Mouse (Mus musculus) heart, adult 11 months (tissue): ENCODE measurements around the gene Ror2.
A peak's percentile ranks its signal among the peaks of the same experiment; 100 is the strongest.

ENCODE experiments used
- DNase-seq: peaks from one replicate; pipeline ENCODE4 v3.0.0; 2022

Gene Ror2

DNA sequence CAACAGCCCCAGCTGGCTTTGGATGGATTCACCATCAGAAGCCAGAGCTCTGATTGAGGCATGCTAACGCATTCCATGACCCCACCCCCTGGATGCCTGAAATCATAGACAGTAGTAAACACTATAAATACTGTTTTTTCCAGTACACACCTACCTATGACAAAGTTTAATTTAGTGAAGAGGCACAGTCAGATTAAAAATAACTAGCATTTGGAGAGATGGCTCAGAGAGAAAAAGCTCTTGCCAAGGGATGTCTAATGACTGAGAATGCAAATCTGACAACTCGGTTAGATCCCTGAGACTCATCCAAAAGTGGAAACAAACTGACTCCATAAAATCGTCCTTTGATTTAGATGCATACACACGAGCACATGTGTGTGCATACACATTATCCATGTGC, 15.4 kb downstream of the Ror2 start:
- no peak for DNase-seq

DNA sequence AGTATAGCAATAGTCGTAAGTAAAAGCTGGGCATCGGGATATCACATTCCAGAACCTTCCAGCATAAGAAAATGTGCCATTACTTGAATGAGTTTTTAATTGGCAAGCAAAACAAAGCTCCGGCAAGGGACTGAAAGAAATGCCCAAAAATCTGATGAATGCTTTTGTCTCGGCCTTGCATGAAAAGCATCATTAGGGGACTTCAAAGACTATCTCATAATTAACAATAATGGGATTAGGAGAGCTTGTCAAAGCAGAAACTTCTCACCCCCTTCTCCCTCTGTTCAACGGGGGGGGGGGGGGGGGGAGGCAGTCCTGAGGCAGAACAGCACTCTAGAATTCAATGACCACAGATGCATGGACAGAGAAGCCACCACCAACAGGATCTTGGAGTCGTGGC, 17.4 kb downstream of the Ror2 start:
- DNase-seq: no peak

DNA sequence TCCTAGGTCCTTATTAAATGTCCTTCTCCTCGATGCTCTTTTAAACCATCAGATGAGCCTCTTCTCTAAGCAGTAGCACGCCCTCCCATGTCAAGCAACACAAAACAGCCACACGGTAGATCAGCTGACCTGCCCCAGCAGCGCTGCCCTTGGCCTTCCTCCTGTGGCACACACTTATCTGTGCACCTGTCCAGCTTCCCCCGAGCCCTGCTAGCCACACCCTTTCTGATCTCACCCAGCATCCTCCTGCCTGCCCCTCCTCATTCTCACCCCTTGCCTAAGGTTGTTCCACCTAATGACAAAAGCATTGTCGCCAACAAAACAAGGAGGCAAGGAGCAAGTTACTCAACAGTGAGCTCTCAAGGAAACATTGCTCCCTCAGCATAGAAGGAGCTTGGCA, 18.1 kb downstream of the Ror2 start:
- DNase-seq: no peak

DNA sequence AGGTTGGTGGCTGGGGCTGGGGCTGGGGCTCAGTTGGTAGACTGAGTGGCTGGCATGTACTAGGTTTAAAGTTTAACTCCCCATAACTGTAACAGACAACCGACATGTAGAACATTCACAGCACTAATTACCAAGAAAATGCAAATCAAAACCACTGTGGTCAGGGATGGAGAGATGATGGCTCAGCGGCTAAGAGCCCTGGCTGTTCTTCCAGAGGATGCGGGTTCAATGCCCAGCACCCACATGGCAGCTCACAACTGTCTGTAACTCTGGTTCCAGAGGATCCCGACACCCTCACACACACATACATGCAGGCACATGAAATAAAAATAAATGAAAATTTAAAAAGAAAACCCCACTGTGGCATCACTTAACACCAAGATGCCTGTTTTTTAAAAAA, 18.8 kb downstream of the Ror2 start:
- no peak for DNase-seq

DNA sequence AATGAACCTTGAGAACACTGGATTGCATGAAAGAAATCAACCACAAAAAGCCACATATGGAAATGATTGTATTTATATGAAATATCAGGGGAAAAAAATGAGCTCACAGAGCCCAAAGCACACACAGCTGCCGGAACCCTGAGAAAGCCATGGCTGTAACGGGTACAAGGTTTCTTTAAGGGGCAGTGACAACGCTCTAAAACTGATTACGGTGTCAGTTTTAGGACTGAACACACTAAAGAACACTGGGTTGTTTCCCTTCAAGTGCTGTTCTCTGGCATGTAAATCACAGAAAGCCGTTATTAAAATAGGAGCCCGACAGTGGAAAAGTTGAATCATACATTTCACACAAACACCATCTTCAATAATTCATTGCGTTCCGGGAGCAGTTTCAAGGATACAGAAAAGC, 19.4 kb downstream of the Ror2 start:
- DNase-seq: no peak

DNA sequence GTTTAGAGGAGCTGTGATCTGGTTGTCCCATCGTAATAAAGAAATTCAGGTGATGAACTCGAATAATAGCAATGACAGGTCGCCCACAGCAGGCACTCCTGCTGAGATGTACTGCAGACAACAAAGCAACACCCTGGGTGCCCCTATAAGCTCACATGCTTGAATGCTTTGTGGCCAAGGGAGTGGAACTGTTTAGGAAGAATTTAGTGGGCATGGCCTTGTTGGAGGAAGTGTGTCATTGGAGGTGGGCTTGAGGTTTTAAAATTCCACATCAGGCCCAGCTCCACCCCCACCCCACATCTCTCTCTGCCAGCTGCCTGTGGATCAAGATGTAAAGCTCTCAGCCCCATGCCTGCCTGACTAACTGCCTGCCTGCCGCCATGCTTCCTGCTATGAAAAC, 21.0 kb downstream of the Ror2 start:
- DNase-seq: no peak

DNA sequence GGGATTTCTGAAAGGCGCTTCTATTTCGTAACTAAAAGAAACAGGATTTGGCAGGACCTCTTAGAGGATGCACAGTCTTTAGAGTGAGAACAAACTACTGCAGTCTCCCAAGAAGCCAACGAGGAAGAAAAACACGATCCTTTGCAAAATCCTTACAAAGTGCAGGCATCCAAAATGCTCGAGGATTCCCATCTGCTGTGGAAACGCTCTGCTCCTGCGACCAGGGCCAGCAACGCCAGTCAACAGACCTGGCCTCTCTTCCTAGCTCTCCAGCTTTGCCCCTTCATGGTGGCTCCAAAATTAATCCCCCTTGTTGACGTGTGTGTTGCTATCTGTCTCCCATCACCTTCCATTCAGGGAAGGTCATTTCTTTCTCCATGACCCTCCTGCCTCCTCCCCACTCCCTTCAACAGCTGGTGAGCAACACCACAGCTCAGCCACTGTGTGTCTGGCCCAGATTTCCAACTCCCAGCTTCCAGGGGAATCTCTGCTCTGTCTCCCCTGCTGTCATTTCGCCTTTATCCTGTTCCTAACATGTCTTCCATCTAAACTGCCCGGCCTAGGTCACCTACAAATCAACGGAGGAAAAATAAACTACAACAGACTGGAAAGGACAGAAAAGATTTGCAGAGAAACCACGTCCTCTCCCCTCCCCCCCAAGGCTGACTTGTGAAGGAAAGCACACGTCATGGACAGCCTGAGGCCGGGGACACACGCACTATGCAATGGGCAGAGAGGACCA, 23.2 kb downstream of the Ror2 start:
- peak; percentile 96 for DNase-seq

DNA sequence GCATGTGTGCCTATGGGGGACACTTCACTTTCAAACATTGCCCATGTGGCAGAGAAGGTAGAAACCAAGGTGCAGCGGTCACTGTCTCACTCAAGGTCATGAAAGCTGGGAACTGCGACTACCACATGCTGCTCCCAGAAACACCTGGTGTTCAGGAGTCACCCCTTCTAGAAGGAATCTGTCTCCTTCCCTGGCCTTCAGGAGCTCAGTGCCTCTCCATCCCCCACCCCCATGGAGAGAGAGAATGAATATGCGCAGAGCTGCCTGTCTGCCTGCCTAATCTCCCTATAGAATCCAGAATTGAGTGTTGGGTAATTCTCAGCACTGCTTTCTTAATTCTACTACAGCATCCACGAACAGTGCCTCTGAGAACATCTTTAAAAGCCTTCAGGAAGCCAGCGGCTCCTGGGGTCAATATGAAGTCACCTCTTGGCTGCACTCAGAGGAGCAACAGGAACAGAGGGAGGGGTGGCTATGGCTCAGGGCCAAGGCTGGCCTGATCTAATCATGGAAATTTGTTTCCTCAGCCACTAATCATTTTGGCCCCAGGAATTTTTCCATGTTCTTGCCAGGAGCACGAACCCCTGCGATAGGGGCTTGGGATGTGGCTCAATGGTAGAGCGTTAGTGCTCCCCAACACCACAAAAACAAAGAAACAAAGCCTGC, 24.7 kb downstream of the Ror2 start:
- DNase-seq: peak; percentile 99

DNA sequence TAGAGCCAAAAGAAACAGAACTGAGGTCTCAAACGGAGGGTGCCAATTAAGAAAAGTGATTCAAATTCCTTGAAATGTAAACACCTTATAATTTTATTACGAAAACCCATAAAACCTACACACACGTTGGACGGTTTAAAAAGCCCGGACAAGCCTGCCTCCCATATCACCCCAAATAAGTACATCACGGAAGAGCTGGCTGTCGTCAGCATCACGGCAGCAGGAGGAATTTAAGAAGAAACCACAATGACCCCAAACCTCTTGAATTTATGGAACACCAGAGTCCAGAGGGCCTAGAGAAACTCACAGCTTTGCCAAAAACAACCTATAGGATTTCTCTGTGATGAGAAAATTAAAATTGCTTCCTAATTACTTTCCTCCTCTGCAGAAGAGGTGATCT, 27.0 kb downstream of the Ror2 start:
- DNase-seq: no peak

DNA sequence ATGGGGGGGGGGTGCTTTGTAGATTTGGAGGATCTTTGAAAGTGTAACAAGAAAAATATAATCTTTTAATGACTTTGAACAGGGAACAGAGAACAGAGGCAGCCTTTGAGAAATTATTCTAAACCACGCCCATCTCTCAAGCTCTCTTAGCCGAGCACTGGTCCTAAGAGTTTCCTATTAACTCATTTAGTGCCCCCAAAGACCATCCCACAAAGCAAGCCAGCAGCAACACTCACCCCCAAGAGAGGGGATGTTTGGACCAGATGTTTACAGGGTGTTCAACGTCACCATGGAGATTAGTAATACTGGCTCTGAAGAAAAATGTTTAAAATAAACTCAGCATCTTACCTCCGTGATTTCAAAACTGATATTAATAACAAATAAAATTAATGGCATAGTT, 27.4 kb downstream of the Ror2 start:
- DNase-seq: no peak

DNA sequence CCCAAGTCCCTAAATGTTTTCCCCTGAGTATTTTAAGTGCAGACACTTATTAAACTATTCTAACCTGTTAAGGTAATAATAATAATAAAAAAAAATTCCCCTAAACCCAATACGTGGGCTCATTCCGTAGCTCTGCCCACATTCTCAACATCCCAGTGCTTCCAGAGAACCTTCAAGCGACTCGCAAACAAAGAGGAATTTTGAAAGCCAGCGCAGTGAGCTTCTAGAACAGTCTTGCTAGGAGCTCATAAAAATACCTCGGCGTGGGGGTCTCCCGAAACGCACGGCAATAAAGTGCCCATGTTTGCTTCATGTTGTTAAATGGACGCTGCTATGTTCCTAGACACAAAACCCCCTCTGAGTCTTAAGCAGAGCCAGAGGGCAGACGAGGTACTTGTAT, 32.7 kb downstream of the Ror2 start:
- DNase-seq: no peak

DNA sequence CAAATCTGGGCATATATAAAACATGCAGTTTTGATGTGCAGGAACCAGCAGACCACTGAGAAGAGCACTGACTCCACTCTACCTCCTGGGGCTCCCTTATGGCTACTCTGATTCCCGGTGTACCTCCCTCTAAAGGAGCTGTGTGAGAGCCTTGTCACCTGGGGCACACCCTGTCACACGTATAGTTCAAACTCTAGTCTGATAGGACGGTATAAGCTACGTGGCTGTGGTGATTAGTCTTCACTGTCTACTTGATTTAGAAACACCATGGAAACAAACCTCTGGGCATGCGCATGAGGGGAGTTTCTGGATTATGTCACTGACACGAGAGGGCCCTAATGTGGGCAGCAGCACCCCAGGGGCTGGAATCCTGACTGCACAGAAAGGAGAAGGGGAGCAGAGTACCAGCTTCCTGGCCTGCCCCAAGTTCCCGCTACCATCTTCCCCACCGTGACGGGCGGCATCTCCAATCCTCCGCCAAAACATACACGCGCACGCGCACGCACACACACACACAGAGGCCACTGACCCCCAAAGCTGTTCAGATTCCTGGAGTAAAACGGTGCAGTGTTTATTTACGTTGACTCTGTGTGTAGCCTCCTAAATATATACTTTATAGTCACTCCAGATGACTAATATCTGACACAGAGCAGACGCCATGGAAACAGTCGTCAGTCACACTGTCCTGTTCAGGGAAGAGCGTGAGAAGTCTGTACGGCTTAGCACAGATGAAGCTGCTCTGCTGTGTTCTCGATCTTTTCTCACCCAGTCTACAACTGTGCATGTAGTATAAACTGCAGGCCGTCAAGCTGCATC, 37.1 kb downstream of the Ror2 start:
- peak; percentile 82 for DNase-seq

DNA sequence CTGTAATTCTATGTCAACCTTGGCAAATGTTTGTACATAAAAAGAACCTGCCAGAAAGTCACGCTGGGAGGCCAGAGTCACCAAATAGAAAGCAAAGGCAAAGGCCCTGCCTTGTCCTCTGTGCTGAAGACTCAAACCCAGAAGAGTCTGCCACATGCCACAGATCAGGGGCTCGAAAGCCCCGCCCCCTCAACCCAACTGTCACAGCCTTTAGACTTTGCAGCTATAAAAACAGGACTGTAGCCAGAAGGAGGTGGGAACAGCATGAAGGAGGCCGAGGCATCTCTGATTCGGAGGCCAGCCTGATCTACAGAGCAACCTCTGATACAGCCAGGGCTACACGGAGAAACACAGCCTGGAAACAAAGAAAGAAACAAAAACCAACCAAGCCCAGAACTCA, 37.8 kb downstream of the Ror2 start:
- peak; percentile 87 for DNase-seq

DNA sequence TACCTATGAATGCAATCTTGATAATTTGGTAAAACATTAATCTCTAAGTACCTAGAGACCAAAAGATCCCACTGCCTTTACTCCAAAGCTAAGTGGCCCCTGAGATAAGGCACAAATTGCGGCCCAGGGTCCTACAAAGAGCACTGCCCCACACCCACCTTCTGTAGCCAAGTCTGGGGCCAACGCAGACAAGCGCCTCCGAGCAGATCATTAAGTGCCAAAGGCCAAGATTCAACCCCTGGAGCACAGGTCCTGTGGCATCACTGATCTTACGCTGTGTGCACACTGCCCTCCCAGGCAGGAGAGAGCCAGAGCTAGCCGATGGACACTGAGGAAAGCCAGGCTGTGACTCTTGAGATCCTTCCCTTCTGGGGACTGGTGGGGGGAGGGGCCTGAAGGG, 38.7 kb downstream of the Ror2 start:
- DNase-seq: no peak

DNA sequence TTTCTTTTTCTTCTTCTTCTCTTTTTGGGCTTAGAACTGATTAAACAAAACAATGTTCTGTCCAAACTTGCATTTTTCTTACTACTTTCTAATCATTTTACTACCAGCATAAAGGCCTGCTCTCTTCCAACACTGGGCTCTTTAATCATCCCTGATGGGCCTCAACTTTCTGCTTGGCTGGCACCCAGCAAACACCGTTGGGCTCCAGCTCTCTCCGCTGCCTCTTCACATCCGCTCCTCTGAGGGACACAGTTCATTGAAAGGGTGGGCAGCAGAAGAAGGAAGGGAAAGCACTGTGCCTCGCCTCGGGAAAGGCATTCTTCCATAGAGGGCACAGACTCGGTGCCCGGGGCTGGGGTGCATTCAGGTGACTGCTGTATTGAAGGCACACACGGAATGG, 41.8 kb downstream of the Ror2 start:
- DNase-seq: peak; percentile 86

DNA sequence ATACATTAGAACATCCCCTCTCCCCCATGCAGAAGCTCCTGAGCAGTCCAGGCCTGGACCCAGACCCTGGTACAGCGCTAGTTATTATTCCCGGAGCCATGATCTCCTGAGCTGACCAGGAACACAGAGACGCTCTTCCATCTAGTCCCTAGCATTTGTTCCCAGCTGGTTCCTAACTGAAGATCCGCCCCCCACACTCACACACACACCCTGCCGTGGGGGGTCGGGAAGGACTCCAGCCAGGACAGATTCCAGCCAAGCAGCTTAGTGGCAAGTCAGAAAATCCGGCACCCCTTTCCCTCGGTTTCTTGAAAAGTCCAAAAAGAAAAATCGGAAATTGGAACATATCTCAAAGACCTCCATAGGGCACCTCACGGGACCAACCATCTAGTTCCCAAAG, 48.5 kb downstream of the Ror2 start:
- peak; percentile 89 for DNase-seq

DNA sequence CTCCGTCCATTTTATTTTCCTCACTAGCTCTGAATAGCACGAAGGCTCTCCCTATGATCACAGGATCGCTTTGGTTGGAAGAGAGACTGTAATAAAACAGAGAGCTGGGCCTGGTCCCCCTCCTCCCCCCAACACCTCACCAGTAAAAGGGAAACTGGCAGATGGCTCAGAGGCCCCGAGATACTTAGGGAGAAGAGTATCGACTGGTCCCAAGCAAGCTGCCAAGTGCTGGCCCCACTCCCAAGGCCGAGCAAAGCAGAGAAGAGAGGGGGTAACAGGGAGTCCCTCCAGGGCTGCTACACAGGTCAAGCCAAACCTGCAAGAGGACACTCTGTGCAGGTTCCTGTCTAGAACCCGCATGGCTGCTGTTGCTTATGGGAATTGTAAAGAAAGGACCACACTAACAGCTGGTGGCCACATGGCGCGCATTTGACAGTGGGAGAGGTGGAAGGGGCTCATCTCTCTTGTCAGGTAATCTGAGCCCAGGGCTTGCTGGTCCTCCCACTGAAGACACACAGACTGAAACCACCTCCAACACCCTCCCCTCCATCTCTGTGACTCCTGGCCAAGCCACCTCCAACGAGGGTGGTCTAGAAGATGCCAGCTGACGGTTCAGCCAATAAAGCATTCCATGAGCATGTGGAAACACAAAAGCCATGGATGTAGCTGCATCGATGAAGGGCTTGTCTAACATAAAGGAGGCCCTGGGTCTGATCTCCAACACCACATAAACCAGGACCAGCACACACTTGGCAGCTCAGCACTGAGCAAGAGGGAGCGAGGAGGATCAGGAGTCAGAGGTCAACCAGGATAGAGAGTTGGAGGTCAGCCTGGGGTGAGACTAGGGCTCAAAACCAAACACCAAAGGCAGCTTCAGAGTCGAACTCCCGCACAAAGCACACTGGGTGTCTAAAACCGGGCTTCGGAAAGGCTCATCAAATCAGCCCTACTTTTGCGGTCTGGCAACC, 49.2 kb downstream of the Ror2 start:
- peak; percentile 92 for DNase-seq

DNA sequence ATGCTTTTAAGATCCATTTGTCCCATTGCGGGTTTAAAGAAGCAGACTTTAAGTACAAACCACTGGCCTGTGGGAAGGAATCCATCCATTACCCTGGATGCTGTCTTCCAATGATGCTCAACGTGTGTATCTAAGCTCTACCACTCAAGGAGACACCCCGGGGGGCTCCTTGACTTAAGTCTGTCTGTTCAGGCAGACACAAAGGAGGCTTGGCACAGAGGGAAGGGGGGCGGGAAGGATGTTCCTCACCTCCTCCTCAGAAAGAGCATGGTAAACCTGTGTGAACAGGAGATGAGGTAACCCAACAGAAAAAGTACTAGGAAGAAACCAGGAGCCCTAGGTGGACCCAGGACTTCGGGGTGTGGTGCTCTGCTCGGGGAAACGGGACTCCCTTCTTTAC, 50.0 kb downstream of the Ror2 start:
- DNase-seq: peak; percentile 64

DNA sequence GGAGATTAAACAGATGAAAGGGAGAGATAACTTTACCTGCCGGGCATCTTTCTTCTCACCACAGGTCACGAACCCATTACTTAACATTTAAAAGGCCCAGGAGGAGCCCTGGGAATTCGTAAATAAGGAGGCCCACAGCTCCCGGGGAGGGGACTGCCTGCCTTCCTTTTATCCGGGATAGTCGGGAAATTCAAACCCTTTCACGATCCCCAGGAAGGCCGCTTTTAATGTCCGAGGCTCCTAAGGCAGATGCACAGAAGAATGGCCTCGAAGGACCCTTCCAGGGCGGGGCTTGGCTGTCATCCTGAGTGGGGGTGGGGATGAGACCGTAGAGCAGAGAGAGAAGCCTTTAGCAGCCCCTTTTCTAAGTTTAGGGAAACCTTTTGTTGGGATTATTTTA, 51.1 kb downstream of the Ror2 start:
- peak; percentile 86 for DNase-seq

DNA sequence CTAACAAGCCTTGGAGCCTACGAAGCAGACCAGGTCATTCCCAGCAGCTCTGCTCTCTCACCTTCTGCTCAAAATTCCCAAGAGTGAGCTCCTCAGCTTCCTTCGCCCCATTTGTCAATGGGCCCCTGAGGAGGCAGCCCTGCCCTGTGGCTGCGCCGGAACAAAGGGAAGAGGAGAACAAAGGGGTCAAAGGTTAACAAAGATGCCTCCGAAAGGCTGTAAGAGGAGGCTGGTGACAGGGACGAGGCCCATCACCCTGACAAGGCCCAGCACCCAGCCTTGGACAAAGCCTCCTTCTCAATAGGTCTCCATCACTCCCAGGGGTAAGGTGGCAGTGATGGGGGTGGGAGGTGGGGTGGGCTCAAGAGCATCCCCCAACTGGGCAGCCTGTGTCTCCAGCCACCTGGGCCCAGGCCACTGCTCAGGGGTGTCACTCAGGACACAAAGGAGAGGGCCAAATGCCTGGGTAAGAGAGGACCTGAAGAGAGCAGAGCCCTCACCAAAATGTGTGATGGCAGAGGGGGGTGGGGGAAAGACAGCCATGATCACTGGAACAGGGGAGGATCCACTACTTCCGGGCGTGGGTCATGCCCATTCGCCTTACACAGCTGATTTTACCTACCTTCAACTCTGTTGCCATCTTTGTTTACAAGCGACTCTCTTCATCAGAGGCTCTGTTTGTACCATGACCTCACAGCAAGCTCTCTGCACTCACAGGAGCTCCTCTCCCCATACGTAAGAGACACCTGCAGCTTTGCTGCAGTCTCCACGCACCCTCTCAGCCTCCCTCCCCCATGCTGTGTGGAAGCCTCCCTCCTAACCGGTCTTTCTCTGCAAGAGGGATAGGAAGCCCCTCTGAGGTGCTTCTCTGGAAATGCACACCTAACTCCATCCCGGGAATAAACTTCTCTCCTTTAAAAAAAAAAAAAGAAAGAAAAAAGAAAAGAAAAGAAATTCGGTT, 51.8 kb downstream of the Ror2 start:
- peak; percentile 90 for DNase-seq

DNA sequence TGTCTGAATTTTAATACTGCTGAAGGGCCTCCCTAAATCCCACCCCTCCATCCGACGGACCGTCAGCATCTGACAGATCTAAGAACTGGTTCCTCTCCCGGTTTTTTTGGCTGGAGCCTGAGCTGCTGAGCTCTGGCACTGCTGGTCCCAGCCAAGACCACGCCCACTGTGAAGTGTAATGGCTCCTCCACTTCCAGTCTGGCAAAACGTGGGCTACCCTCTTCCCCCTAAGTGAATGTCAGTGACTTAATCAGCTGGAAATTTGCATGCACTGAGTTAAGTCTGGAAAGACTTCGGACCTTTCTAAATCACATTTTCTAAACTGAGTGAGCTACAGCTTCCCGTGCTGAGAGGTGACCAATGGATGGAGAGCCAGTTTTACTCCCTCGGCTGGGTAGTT, 52.5 kb downstream of the Ror2 start:
- DNase-seq: peak; percentile 94

DNA sequence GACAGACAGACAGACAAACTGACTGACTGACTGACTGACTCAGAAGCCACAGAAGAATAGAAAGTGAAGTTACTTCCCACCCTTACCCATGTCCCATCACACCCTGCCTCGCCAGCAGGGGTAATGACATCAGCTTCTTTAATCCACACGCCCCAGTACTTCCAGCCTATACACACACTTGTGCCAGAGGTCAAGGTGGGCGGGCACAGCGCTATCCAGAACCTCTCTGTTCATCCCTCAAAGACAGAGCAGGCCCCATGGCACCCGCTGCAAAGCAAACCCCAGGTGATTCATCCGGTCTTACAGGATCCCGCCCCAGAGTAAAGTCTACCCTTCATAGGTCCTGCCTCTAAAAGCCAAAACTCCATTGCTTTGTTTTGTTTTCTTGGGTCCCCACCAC, 53.5 kb downstream of the Ror2 start:
- peak; percentile 89 for DNase-seq
